Mouse (Mus musculus): ENCODE measurements around the gene Sh2b1. TPM values are rescaled to one million over a fixed set of nuclear protein-coding genes. Genes with fewer than 3 reads are reported as not detected.
"Not testable (repeated sequence)": the region's sequence is repeated elsewhere in the genome, so short reads cannot be mapped to it uniquely, and the experiment has no call there.

Sh2b1 gene
- polyA plus RNA-seq, 1 experiment from 2014 or later, result 53.5 TPM

GRCm38 (mm10) chr7:126487617-126488385 is 12.6 kb upstream of the Sh2b1 start:
- Histone ChIP-seq H3K4me2 (ENCODE audit: low read depth, low read length, severe bottlenecking) (peak overlapping the region; percentile 94), H3K4me3 (ENCODE audit: low read depth, low read length) (peak overlapping the region; percentile 59), H3K9ac (ENCODE audit: low read length) (peak overlapping the region; percentile 64)
- H3K27me3 ChIP-seq (ENCODE audit: control insufficient read depth, insufficient read depth, low read length); H3K36me3 ChIP-seq (ENCODE audit: control insufficient read depth, insufficient read depth, low read length); H3K27ac ChIP-seq (ENCODE audit: low read depth, low read length); H3K4me1 ChIP-seq (replicated peaks; ENCODE audit: control insufficient read depth, insufficient read depth, low read length); H3K9me3 ChIP-seq (ENCODE audit: control insufficient read depth, low read length); ATAC-seq (replicated peaks; ENCODE audit: low FRiP score); DNase-seq (ENCODE audit: low spot score): not testable (repeated sequence)
- 21% methylated on average over 22 of the region's 25 CpGs for WGBS

- Histone ChIP-seq H3K9me3 (ENCODE audit: control insufficient read depth, low read length) (no peaks in the 10 kb centered on the region), H3K4me2 (ENCODE audit: low read depth, low read length, severe bottlenecking) (peak within 1 kb of the TSS; percentile 94), H3K4me3 (ENCODE audit: low read depth, low read length) (peak within 1 kb of the TSS; percentile 59), H3K4me1 (replicated peaks; ENCODE audit: control insufficient read depth, insufficient read depth, low read length) (peaks cover 3% of the 10 kb centered on the region; the same call in 1 of the 2 replicates), H3K27me3 (ENCODE audit: control insufficient read depth, insufficient read depth, low read length) (no peaks in the 10 kb centered on the region), H3K9ac (ENCODE audit: low read length) (peak within 1 kb of the TSS; percentile 64), H3K36me3 (ENCODE audit: control insufficient read depth, insufficient read depth, low read length) (peaks cover 3% of the 10 kb centered on the region; the same call in 1 of the 2 replicates), H3K27ac (ENCODE audit: low read depth, low read length) (peak within 1 kb of the TSS; percentile 32; the same call in 1 of the 2 replicates)
- WGBS, result under 1% methylated on average over 32 of the region's 32 CpGs
- ATAC-seq (replicated peaks; ENCODE audit: low FRiP score), result peak; percentile 93
- peak; percentile 96 for DNase-seq (ENCODE audit: low spot score)
Observed at GRCm38 (mm10) chr7:126487052-126487483, 11.8 kb upstream of the Sh2b1 start, which contains the start of gene Tufm. TSS of gene Tufm (plus strand) at chr7:126487361.

DNA sequence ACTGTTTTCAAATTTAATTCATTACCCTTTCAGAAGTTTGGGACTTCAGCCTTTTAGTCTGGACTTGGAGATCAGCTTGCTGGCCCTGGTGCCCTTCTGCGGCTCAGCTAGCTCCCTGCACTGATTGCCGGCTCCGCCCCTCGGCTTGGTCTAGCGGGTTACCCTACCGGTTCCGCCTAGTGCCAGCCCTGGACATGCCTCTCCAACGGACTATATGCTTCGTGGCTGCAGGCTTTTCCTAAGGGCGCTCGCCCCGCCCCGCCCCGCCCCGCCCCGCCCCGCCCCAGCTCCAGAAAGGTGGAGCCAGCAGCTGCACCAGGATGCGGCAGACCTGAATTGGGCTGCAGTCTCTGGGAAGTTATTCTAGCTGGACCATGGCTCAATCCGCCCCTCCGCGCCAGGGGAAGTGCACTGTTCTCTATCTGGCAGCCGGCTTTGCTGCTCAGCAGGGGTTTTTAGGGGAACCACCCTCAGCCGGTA is 7.2 kb upstream of the Sh2b1 start:
- Histone ChIP-seq H3K4me2 (ENCODE audit: low read depth, low read length, severe bottlenecking) (peak overlapping the region; percentile 50), H3K4me3 (ENCODE audit: low read depth, low read length) (peak overlapping the region; percentile 12; the same call in 1 of the 2 replicates), H3K9me3 (ENCODE audit: control insufficient read depth, low read length) (no peaks in the 10 kb centered on the region; the same call in 1 of the 2 replicates), H3K36me3 (ENCODE audit: control insufficient read depth, insufficient read depth, low read length) (no peaks in the 10 kb centered on the region), H3K27ac (ENCODE audit: low read depth, low read length) (peak overlapping the region; percentile 37; the same call in 1 of the 2 replicates), H3K4me1 (replicated peaks; ENCODE audit: control insufficient read depth, insufficient read depth, low read length) (no peaks in the 10 kb centered on the region), H3K9ac (ENCODE audit: low read length) (peak overlapping the region; percentile 43), H3K27me3 (ENCODE audit: control insufficient read depth, insufficient read depth, low read length) (no peaks in the 10 kb centered on the region)
- DNase-seq (ENCODE audit: low spot score), result peak; percentile 91
- WGBS, result under 1% methylated on average over 22 of the region's 23 CpGs
- ATAC-seq (replicated peaks; ENCODE audit: low FRiP score), result peak; percentile 84

- ATAC-seq (replicated peaks; ENCODE audit: low FRiP score) (no peak), DNase-seq (ENCODE audit: low spot score) (no peak)
- Histone ChIP-seq H3K27me3 (ENCODE audit: control insufficient read depth, insufficient read depth, low read length) (no peaks in the 10 kb centered on the region), H3K4me1 (replicated peaks; ENCODE audit: control insufficient read depth, insufficient read depth, low read length) (no peaks in the 10 kb centered on the region), H3K4me3 (ENCODE audit: low read depth, low read length) (no peak overlapping the region), H3K9me3 (ENCODE audit: control insufficient read depth, low read length) (no peaks in the 10 kb centered on the region; the same call in 1 of the 2 replicates), H3K27ac (ENCODE audit: low read depth, low read length) (no peak overlapping the region), H3K4me2 (ENCODE audit: low read depth, low read length, severe bottlenecking) (no peak overlapping the region), H3K36me3 (ENCODE audit: control insufficient read depth, insufficient read depth, low read length) (no peaks in the 10 kb centered on the region), H3K9ac (ENCODE audit: low read length) (no peak overlapping the region)
- 24% methylated on average over 5 of the region's 5 CpGs for WGBS
Observed at GRCm38 (mm10) chr7:126481699-126482098, 6.5 kb upstream of the Sh2b1 start.

DNA sequence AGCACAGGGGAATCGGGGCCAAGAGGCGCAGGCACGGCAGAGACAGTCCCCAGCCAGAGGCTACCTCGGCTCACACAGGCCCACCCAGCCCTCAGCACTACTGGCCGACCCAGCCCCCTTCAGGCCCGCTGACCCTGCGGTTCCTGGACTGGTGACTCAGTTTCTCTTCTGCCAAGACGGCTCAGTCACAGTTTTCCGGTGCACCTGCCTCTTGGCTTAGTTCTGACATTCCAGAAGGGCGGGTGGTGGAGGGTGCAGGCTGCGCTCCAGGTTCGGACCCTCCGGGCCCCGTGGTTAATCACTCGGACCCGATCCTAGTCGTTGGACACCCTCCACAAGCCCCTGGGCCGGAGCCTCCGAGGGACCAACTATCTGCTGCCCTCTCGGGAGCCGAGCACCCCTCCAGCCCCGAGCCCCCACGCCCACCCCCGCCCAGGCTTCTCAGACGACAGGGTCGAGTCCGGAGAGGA is 703 bp downstream of the Sh2b1 start:
- H3K27me3 ChIP-seq (ENCODE audit: control insufficient read depth, insufficient read depth, low read length), result no peaks in the 10 kb centered on the region
- ATAC-seq (replicated peaks; ENCODE audit: low FRiP score) (peak; percentile 62), DNase-seq (ENCODE audit: low spot score) (no peak)
- no peaks in the 10 kb centered on the region for H3K9me3 ChIP-seq (ENCODE audit: control insufficient read depth, low read length)
- H3K36me3 ChIP-seq (ENCODE audit: control insufficient read depth, insufficient read depth, low read length), result peaks cover 6% of the 10 kb centered on the region; the same call in 1 of the 2 replicates
- peak overlapping the region; percentile 91 for H3K27ac ChIP-seq (ENCODE audit: low read depth, low read length)
- H3K4me3 ChIP-seq (ENCODE audit: low read depth, low read length), result peak overlapping the region; percentile 92
- peak overlapping the region; percentile 88 for H3K4me2 ChIP-seq (ENCODE audit: low read depth, low read length, severe bottlenecking)
- H3K4me1 ChIP-seq (replicated peaks; ENCODE audit: control insufficient read depth, insufficient read depth, low read length), result peaks cover 6% of the 10 kb centered on the region; the same call in 1 of the 2 replicates
- H3K9ac ChIP-seq (ENCODE audit: low read length), result peak overlapping the region; percentile 94
- WGBS, result 1% methylated on average over 27 of the region's 27 CpGs

GRCm38 (mm10) chr7:126473470-126474086 is 1.6 kb downstream of the Sh2b1 start:
- peaks cover 12% of the 10 kb centered on the region; the same call in 1 of the 2 replicates for H3K36me3 ChIP-seq (ENCODE audit: control insufficient read depth, insufficient read depth, low read length)
- H3K4me2 ChIP-seq (ENCODE audit: low read depth, low read length, severe bottlenecking), result peak overlapping the region; percentile 88; the same call in 1 of the 2 replicates
- peak overlapping the region; percentile 20; the same call in 1 of the 2 replicates for H3K9ac ChIP-seq (ENCODE audit: low read length)
- DNase-seq (ENCODE audit: low spot score) (no peak), ATAC-seq (replicated peaks; ENCODE audit: low FRiP score) (no peak)
- H3K4me3 ChIP-seq (ENCODE audit: low read depth, low read length), result peak overlapping the region; percentile 92; the same call in 1 of the 2 replicates
- H3K4me1 ChIP-seq (replicated peaks; ENCODE audit: control insufficient read depth, insufficient read depth, low read length), result peaks cover 6% of the 10 kb centered on the region; the same call in 1 of the 2 replicates
- 88% methylated on average over 9 of the region's 9 CpGs for WGBS
- H3K27ac ChIP-seq (ENCODE audit: low read depth, low read length), result no peak overlapping the region
- H3K27me3 ChIP-seq (ENCODE audit: control insufficient read depth, insufficient read depth, low read length), result no peaks in the 10 kb centered on the region
- no peaks in the 10 kb centered on the region for H3K9me3 ChIP-seq (ENCODE audit: control insufficient read depth, low read length)

- no peak for DNase-seq (ENCODE audit: low spot score)
- no peak overlapping the region for H3K4me3 ChIP-seq (ENCODE audit: low read depth, low read length)
- no peak overlapping the region for H3K9ac ChIP-seq (ENCODE audit: low read length)
- H3K27ac ChIP-seq (ENCODE audit: low read depth, low read length), result no peak overlapping the region
- H3K27me3 ChIP-seq (ENCODE audit: control insufficient read depth, insufficient read depth, low read length), result no peaks in the 10 kb centered on the region
- H3K36me3 ChIP-seq (ENCODE audit: control insufficient read depth, insufficient read depth, low read length), result peaks cover 15% of the 10 kb centered on the region; the same call in 1 of the 2 replicates
- WGBS, result 95% methylated on average over 16 of the region's 16 CpGs
- no peak overlapping the region for H3K4me2 ChIP-seq (ENCODE audit: low read depth, low read length, severe bottlenecking)
- no peak for ATAC-seq (replicated peaks; ENCODE audit: low FRiP score)
- no peaks in the 10 kb centered on the region for H3K9me3 ChIP-seq (ENCODE audit: control insufficient read depth, low read length)
- peaks cover 6% of the 10 kb centered on the region; the same call in 1 of the 2 replicates for H3K4me1 ChIP-seq (replicated peaks; ENCODE audit: control insufficient read depth, insufficient read depth, low read length)
Observed at GRCm38 (mm10) chr7:126472713-126473112, 2.5 kb downstream of the Sh2b1 start.

GRCm38 (mm10) chr7:126472306-126472705 is 2.9 kb downstream of the Sh2b1 start:
- no peak overlapping the region for H3K27ac ChIP-seq (ENCODE audit: low read depth, low read length)
- H3K4me3 ChIP-seq (ENCODE audit: low read depth, low read length), result no peak overlapping the region
- peaks cover 6% of the 10 kb centered on the region; the same call in 1 of the 2 replicates for H3K4me1 ChIP-seq (replicated peaks; ENCODE audit: control insufficient read depth, insufficient read depth, low read length)
- peaks cover 15% of the 10 kb centered on the region; the same call in 1 of the 2 replicates for H3K36me3 ChIP-seq (ENCODE audit: control insufficient read depth, insufficient read depth, low read length)
- no peaks in the 10 kb centered on the region for H3K9me3 ChIP-seq (ENCODE audit: control insufficient read depth, low read length)
- no peak for DNase-seq (ENCODE audit: low spot score)
- no peak overlapping the region for H3K4me2 ChIP-seq (ENCODE audit: low read depth, low read length, severe bottlenecking)
- H3K27me3 ChIP-seq (ENCODE audit: control insufficient read depth, insufficient read depth, low read length), result no peaks in the 10 kb centered on the region
- no peak overlapping the region for H3K9ac ChIP-seq (ENCODE audit: low read length)
- 85% methylated on average over 13 of the region's 13 CpGs for WGBS
- ATAC-seq (replicated peaks; ENCODE audit: low FRiP score), result no peak

Measured in forebrain, embryonic 11.5 days (tissue).